Mouse (Mus musculus) CH12.LX (cell line): ENCODE data around the gene Zfp36l1. TPM values are rescaled to one million over a fixed set of nuclear protein-coding genes. Genes with fewer than 3 reads are reported as not detected.

Experiments
- DNase-seq: peaks from one replicate; pipeline ENCODE4 v3.0.0-alpha.2; 2013; ENCODE audit errors: extremely low read depth
- H3K27ac ChIP-seq: 2 replicates; pipeline ENCODE4 v1.5.1; 2012; ENCODE audit warnings: low read depth, mild to moderate bottlenecking, control low read depth, moderate library complexity; ENCODE audit not compliant: insufficient read depth
- H3K27me3 ChIP-seq: replicated peaks from 2 replicates; pipeline ENCODE3; 2012; ENCODE audit warnings: inconsistent platforms
- H3K36me3 ChIP-seq, 2 experiments: replicated peaks in 1 of 2; 2 replicates each; pipeline versions ENCODE3 to v1.6.1; 2012; ENCODE audit warnings: inconsistent platforms in 1 of 2, low read length in 1 of 2, mild to moderate bottlenecking in 1 of 2, mixed read lengths in 1 of 2, moderate library complexity in 1 of 2; ENCODE audit not compliant: control insufficient read depth in 1 of 2, insufficient read depth in 1 of 2
- H3K4me1 ChIP-seq, 2 experiments: 2 replicates each; pipeline ENCODE4 v1.6.1; 2012; ENCODE audit warnings: inconsistent platforms in 1 of 2, moderate library complexity in 1 of 2; ENCODE audit not compliant: insufficient read depth in 2 of 2, control insufficient read depth in 1 of 2
- H3K4me2 ChIP-seq: 2 replicates; pipeline ENCODE4 v1.6.1; 2012; ENCODE audit warnings: low read depth, mild to moderate bottlenecking, control low read depth; ENCODE audit not compliant: poor library complexity, insufficient read depth, severe bottlenecking
- H3K4me3 ChIP-seq, 3 experiments: fragments of 150-350 bp in 1 of 3; sonication (generic) in 1 of 3; replicated peaks in 1 of 3; 2 replicates each; pipeline versions ENCODE3 to v1.5.1; 2011 to 2012; ENCODE audit warnings: low read depth in 2 of 3, low read length in 2 of 3, mild to moderate bottlenecking in 2 of 3, moderate library complexity in 2 of 3, control low read depth in 1 of 3, improper control_type of control experiment in 1 of 3, inconsistent platforms in 1 of 3, mixed read lengths in 1 of 3; ENCODE audit not compliant: poor library complexity in 1 of 3
- H3K79me2 ChIP-seq: replicated peaks from 2 replicates; pipeline ENCODE4 v1.6.1; 2012; ENCODE audit warnings: mild to moderate bottlenecking, moderate library complexity; ENCODE audit not compliant: control insufficient read depth, poor library complexity, insufficient read depth, severe bottlenecking; ENCODE audit errors: extremely low read depth
- H3K9ac ChIP-seq: 2 replicates; pipeline ENCODE4 v1.6.1; 2012; ENCODE audit warnings: low read depth, mild to moderate bottlenecking, control low read depth, moderate library complexity; ENCODE audit not compliant: insufficient read depth
- H3K9me3 ChIP-seq: replicated peaks from 2 replicates; pipeline ENCODE3; 2012; ENCODE audit warnings: low read length, inconsistent platforms, mixed read lengths
- BHLHE40 ChIP-seq: IDR thresholded peaks from 2 replicates; pipeline ENCODE4 v1.6.1; 2011; ENCODE audit warnings: mild to moderate bottlenecking, low read depth, low read length, improper control_type of control experiment
- CHD1 ChIP-seq: IDR thresholded peaks from 2 replicates; pipeline ENCODE4 v1.6.1; 2012; ENCODE audit warnings: low read depth, low read length, improper control_type of control experiment, inconsistent platforms
- CHD2 ChIP-seq: IDR thresholded peaks from 2 replicates; pipeline ENCODE4 v1.6.1; 2011; ENCODE audit warnings: low read length, improper control_type of control experiment
- CTCF ChIP-seq, 2 experiments: IDR thresholded peaks in 1 of 2; conservative IDR thresholded peaks in 1 of 2; 2 replicates each; pipeline ENCODE4 v1.5.1; 2011 to 2012; ENCODE audit warnings: low read depth in 2 of 2, low read length in 2 of 2, improper control_type of control experiment in 1 of 2, inconsistent platforms in 1 of 2, mild to moderate bottlenecking in 1 of 2, moderate library complexity in 1 of 2
- E2F4 ChIP-seq: IDR thresholded peaks from 2 replicates; pipeline ENCODE4 v1.6.1; 2011; ENCODE audit warnings: low read depth, low read length, improper control_type of control experiment; ENCODE audit not compliant: insufficient replicate concordance
- ELF1 ChIP-seq: IDR thresholded peaks from 2 replicates; pipeline ENCODE4 v1.6.1; 2014; ENCODE audit warnings: low read depth, mild to moderate bottlenecking, inconsistent platforms, low read length, improper control_type of control experiment
- EP300 ChIP-seq: IDR thresholded peaks from 2 replicates; pipeline ENCODE4 v1.6.1; 2011; ENCODE audit warnings: low read length, improper control_type of control experiment
- ETS1 ChIP-seq: conservative IDR thresholded peaks from 2 replicates; pipeline ENCODE4 v1.6.1; 2012; ENCODE audit warnings: low read depth, mild to moderate bottlenecking, inconsistent platforms, low read length, improper control_type of control experiment, moderate library complexity
- HCFC1 ChIP-seq: IDR thresholded peaks from 2 replicates; pipeline ENCODE4 v1.6.1; 2012; ENCODE audit warnings: low read depth, mild to moderate bottlenecking, inconsistent platforms, low read length, improper control_type of control experiment
- IRF4 ChIP-seq: IDR thresholded peaks from 2 replicates; pipeline ENCODE4 v1.6.1; 2014; ENCODE audit warnings: low read depth, mild to moderate bottlenecking, inconsistent platforms, low read length, improper control_type of control experiment
- JUN ChIP-seq: IDR thresholded peaks from 2 replicates; pipeline ENCODE4 v1.6.1; 2011; ENCODE audit warnings: low read depth, mild to moderate bottlenecking, low read length, improper control_type of control experiment, moderate library complexity; ENCODE audit not compliant: insufficient read depth
- JUND ChIP-seq: conservative IDR thresholded peaks from 2 replicates; pipeline ENCODE4 v1.6.1; 2011; ENCODE audit warnings: low read depth, low read length, improper control_type of control experiment
- KAT2A ChIP-seq: IDR thresholded peaks from 2 replicates; pipeline ENCODE4 v1.6.1; 2012; ENCODE audit warnings: low read length, improper control_type of control experiment, inconsistent platforms; ENCODE audit not compliant: insufficient replicate concordance
- MAX ChIP-seq: IDR thresholded peaks from 2 replicates; pipeline ENCODE4 v1.6.1; 2011; ENCODE audit warnings: low read length, improper control_type of control experiment
- MAZ ChIP-seq: IDR thresholded peaks from 2 replicates; pipeline ENCODE4 v1.6.1; 2012; ENCODE audit warnings: low read depth, mild to moderate bottlenecking, inconsistent platforms, low read length, improper control_type of control experiment, moderate library complexity
- MEF2A ChIP-seq: IDR thresholded peaks from 2 replicates; pipeline ENCODE4 v1.6.1; 2014; ENCODE audit warnings: low read depth, mild to moderate bottlenecking, inconsistent platforms, low read length, improper control_type of control experiment, borderline replicate concordance
- MXI1 ChIP-seq: IDR thresholded peaks from 2 replicates; pipeline ENCODE4 v1.6.1; 2011; ENCODE audit warnings: mild to moderate bottlenecking, low read depth, low read length, improper control_type of control experiment
- MYC ChIP-seq: IDR thresholded peaks from 2 replicates; pipeline ENCODE4 v1.6.1; 2011; ENCODE audit warnings: low read depth, mild to moderate bottlenecking, improper control_type of control experiment, low read length
- NELFE ChIP-seq: IDR thresholded peaks from 2 replicates; pipeline ENCODE4 v1.6.1; 2011; ENCODE audit warnings: low read depth, low read length, improper control_type of control experiment
- PAX5 ChIP-seq: IDR thresholded peaks from 2 replicates; pipeline ENCODE4 v1.6.1; 2012; ENCODE audit warnings: low read length, inconsistent platforms, mixed read lengths
- POLR2AphosphoS2 ChIP-seq: IDR thresholded peaks from 2 replicates; pipeline ENCODE4 v1.6.1; 2011; ENCODE audit warnings: low read depth, low read length, improper control_type of control experiment
- RAD21 ChIP-seq: IDR thresholded peaks from 2 replicates; pipeline ENCODE4 v1.6.1; 2011; ENCODE audit warnings: low read depth, mild to moderate bottlenecking, low read length, improper control_type of control experiment, moderate library complexity
- SIN3A ChIP-seq: IDR thresholded peaks from 2 replicates; pipeline ENCODE4 v1.6.1; 2012; ENCODE audit warnings: low read length, improper control_type of control experiment, inconsistent platforms
- SMC3 ChIP-seq: IDR thresholded peaks from 2 replicates; pipeline ENCODE4 v1.6.1; 2011; ENCODE audit warnings: low read depth, low read length, improper control_type of control experiment
- TBP ChIP-seq: conservative IDR thresholded peaks from 2 replicates; pipeline ENCODE4 v1.6.1; 2011; ENCODE audit warnings: low read depth, low read length, improper control_type of control experiment
- ZMIZ1 ChIP-seq: IDR thresholded peaks from 2 replicates; pipeline ENCODE4 v1.6.1; 2012; ENCODE audit warnings: low read depth, mild to moderate bottlenecking, inconsistent platforms, low read length, improper control_type of control experiment
- dilution Hi-C: fragments of 300-500 bp; cut with MboI; formaldehyde crosslinking; loops from 2 replicates; pipeline ENCODE4 v1.14.3; 2020; ENCODE audit warnings: low sequenced_read_pairs; ENCODE audit not compliant: extremely low pct_unique_long_range_greater_than_20kb, extremely low pct_ligation_motif_present
- in situ Hi-C: fragments of 300-500 bp; cut with MboI; formaldehyde crosslinking; loops from 3 replicates; pipeline ENCODE4 v1.14.3; 2019; ENCODE audit warnings: low sequenced_read_pairs, low pct_ligation_motif_present, low pct_unique_long_range_greater_than_20kb, mixed read lengths
- polyA plus RNA-seq: library from polyadenylated mRNA; unstranded; fragments of >175 nt; gene quantifications from 2 replicates; pipeline ENCODE4 v1.2.1, GENCODE M21; 2012; ENCODE audit warnings: low read depth; ENCODE audit not compliant: insufficient read length
- total RNA-seq, 2 experiments: library from RNA; depleted of rRNA; stranded (reverse); fragments of 300-350 nt in 1 of 2; fragments of >200 nt in 1 of 2; gene quantifications; 2 replicates each; pipeline ENCODE4 v1.2.3; 2012 to 2014

Gene Zfp36l1
- total and polyA plus RNA-seq, 3 experiments: 32.7 to 192 (median 50.7) TPM

GRCm38 (mm10) chr12:80084446-80085112, 28.2 kb downstream of the Zfp36l1 start:
- H3K27me3 ChIP-seq: no peaks in the 10 kb centered on the region
- H3K4me3 ChIP-seq: no peak overlapping the region
- TF ChIP-seq PAX5: no peak
- no peak for TF ChIP-seq MAX
- TF ChIP-seq CTCF (conservative IDR thresholded peaks at IDR 0.05 in 1 of 2, IDR thresholded peaks at IDR 0.05 in 1 of 2; ENCODE audit: low read depth in 2 of 2, low read length in 2 of 2): no peak
- no peak for TF ChIP-seq MAZ
- no peak for TF ChIP-seq EP300
- TF ChIP-seq E2F4: no peak
- no peak for TF ChIP-seq IRF4
- TF ChIP-seq SMC3: no peak
- TF ChIP-seq TBP: no peak
- no peak for TF ChIP-seq CHD2
- no peak for TF ChIP-seq MXI1
- TF ChIP-seq JUND: no peak
- TF ChIP-seq ETS1: no peak
- TF ChIP-seq KAT2A: no peak
- no peak for TF ChIP-seq ZMIZ1
- TF ChIP-seq ELF1: no peak
- no peak for TF ChIP-seq BHLHE40
- no peak overlapping the region for H3K9ac ChIP-seq
- no peaks in the 10 kb centered on the region for H3K9me3 ChIP-seq
- H3K27ac ChIP-seq: no peak overlapping the region
- H3K4me1 ChIP-seq: peaks cover 14 to 55% of the 10 kb centered on the region in 2 experiments
- dilution Hi-C loops (no loop called here), in situ Hi-C loops (no loop called here)
- no peak for DNase-seq
- H3K4me2 ChIP-seq: no peak overlapping the region
- H3K79me2 ChIP-seq: no peaks in the 10 kb centered on the region
- no peaks in the 10 kb centered on the region for H3K36me3 ChIP-seq

DNA sequence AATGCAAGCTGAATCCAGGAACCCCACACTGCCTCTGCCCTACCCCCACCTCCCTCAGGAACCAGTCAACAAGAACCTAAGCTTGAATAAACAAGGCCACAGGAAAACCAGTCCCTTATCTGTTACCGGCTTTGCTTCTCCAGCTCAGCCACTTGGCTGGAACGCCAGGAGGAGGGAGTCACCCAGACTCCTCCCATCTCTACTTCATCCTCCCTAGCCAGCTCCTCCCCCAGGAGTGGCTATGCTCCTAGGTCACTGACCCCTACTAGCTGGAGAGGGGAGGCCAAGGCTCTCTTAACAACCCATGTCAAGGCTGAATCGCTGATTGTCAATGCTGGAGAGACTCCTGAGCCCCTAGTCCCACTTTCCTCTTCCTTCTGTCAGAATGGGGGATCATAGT, 28.9 kb downstream of the Zfp36l1 start:
- no peak for DNase-seq
- Histone ChIP-seq H3K36me3 (no peaks in the 10 kb centered on the region), H3K9me3 (no peaks in the 10 kb centered on the region), H3K4me1 (peaks cover 9 to 55% of the 10 kb centered on the region in 2 experiments), H3K4me2 (no peak overlapping the region)
- TF ChIP-seq MAZ (no peak), SIN3A (no peak), E2F4 (no peak), JUND (no peak), HCFC1 (no peak), JUN (no peak), RAD21 (no peak), POLR2AphosphoS2 (no peak), NELFE (no peak), CTCF (conservative IDR thresholded peaks at IDR 0.05 in 1 of 2, IDR thresholded peaks at IDR 0.05 in 1 of 2; ENCODE audit: low read depth in 2 of 2, low read length in 2 of 2) (no peak), MYC (no peak), MEF2A (no peak), IRF4 (no peak), CHD1 (no peak)
- TF ChIP-seq, all 38 proteins: peak for 0
- Histone ChIP-seq H3K27ac (no peak overlapping the region), H3K27me3 (no peaks in the 10 kb centered on the region), H3K4me3 (no peak overlapping the region), H3K79me2 (no peaks in the 10 kb centered on the region), H3K9ac (no peak overlapping the region)
- dilution Hi-C loops (no loop called here), in situ Hi-C loops (no loop called here)
